Mouse (Mus musculus) left cerebral cortex, adult 2 months (tissue): ENCODE measurements around the gene Atp8b3. TPM values are rescaled to one million over a fixed set of nuclear protein-coding genes. Genes with fewer than 3 reads are reported as not detected.
A peak's percentile ranks its signal among the peaks of the same experiment; 100 is the strongest.

Experiments used
- DNase-seq, 2 experiments: peaks; one replicate each; pipeline ENCODE4 v3.0.0; 2021 to 2022; ENCODE audit warnings: low spot score in 2 of 2, mixed read lengths in 1 of 2; ENCODE audit errors: extremely low spot score in 1 of 2
- H3K27ac ChIP-seq: fragments of 200-600 bp; 2 replicates; pipeline ENCODE4 v1.8.1; 2022
- H3K4me3 ChIP-seq: fragments of 200-600 bp; 2 replicates; pipeline ENCODE4 v1.8.1; 2022
- CTCF ChIP-seq: fragments of 200-600 bp; IDR thresholded peaks from 2 replicates; pipeline ENCODE4 v1.8.1; 2022; ENCODE audit warnings: antibody characterized with exemption, mild to moderate bottlenecking, moderate library complexity
- intact Hi-C: fragments of 180-260 bp; cut with DNase I; formaldehyde crosslinking; loops from one replicate; pipeline ENCODE4 v1.15.1; 2025
- total RNA-seq, 2 experiments: library from RNA; stranded (reverse); gene quantifications; 2 replicates each; pipeline ENCODE4 v1.2.3; 2021

Gene Atp8b3
- total RNA-seq, 2 experiments from 2014 or later: 0.11 to 0.63 TPM

- DNase-seq: peak; percentile 86 to 92
- Histone ChIP-seq H3K27ac (peak overlapping the region; percentile 92), H3K4me3 (peak overlapping the region; percentile 27)
- peak; percentile 98 for TF ChIP-seq CTCF
- intact Hi-C loops: loop anchor here (1.0 kb wide), 1 partner anchor 11 kb away; the partner anchor contains the start of gene Klf16
Measured at GRCm38 (mm10) chr10:80566375-80567092, 27.6 kb upstream of the Atp8b3 start.

- H3K4me3 ChIP-seq: peak within 1 kb of the TSS; percentile 97
- intact Hi-C loops: no loop called here
- peak; percentile 82 for TF ChIP-seq CTCF
- peak; percentile 90 to 93 for DNase-seq
- H3K27ac ChIP-seq: peak within 1 kb of the TSS; percentile 100
Measured at GRCm38 (mm10) chr10:80561116-80561944, 22.4 kb upstream of the Atp8b3 start, which contains the start of gene Rexo1. Gene Rexo1 (minus strand): TSS chr10:80561560.

GRCm38 (mm10) chr10:80560621-80561020 is 21.7 kb upstream of the Atp8b3 start:
- intact Hi-C loops: no loop called here
- H3K4me3 ChIP-seq: peak overlapping the region; percentile 97
- peak overlapping the region; percentile 100 for H3K27ac ChIP-seq
- TF ChIP-seq CTCF: no peak
- DNase-seq: no peak

GRCm38 (mm10) chr10:80559431-80559830 is 20.5 kb upstream of the Atp8b3 start:
- Histone ChIP-seq H3K4me3 (no peak overlapping the region), H3K27ac (no peak overlapping the region)
- intact Hi-C loops: no loop called here
- peak in 1 of 2 experiments; percentile 10 for DNase-seq
- no peak for TF ChIP-seq CTCF

GRCm38 (mm10) chr10:80557346-80557965 is 18.5 kb upstream of the Atp8b3 start:
- Histone ChIP-seq H3K27ac (no peak overlapping the region), H3K4me3 (no peak overlapping the region)
- TF ChIP-seq CTCF: peak; percentile 79
- intact Hi-C loops: no loop called here
- peak in 1 of 2 experiments; percentile 80 for DNase-seq

- no peak for DNase-seq
- TF ChIP-seq CTCF: no peak
- intact Hi-C loops: no loop called here
- no peak overlapping the region for H3K4me3 ChIP-seq
- H3K27ac ChIP-seq: no peak overlapping the region
Measured at GRCm38 (mm10) chr10:80553997-80554396, 15.1 kb upstream of the Atp8b3 start.

GRCm38 (mm10) chr10:80553575-80553974 is 14.7 kb upstream of the Atp8b3 start:
- intact Hi-C loops: no loop called here
- no peak for TF ChIP-seq CTCF

GRCm38 (mm10) chr10:80552364-80552763 is 13.4 kb upstream of the Atp8b3 start:
- no peak for TF ChIP-seq CTCF
- intact Hi-C loops: no loop called here
- Histone ChIP-seq H3K27ac (no peak overlapping the region), H3K4me3 (no peak overlapping the region)
- no peak for DNase-seq

More at GRCm38 (mm10) chr10:80553575-80553974, 14.7 kb upstream of the Atp8b3 start:
- H3K4me3 ChIP-seq: no peak overlapping the region
- no peak for DNase-seq
- no peak overlapping the region for H3K27ac ChIP-seq

- Histone ChIP-seq H3K27ac (no peak overlapping the region), H3K4me3 (no peak overlapping the region)
- no peak for DNase-seq
- intact Hi-C loops: no loop called here
- TF ChIP-seq CTCF: no peak
Measured at GRCm38 (mm10) chr10:80549279-80549678, 10.4 kb upstream of the Atp8b3 start.

GRCm38 (mm10) chr10:80548428-80549006 is 9.6 kb upstream of the Atp8b3 start:
- peak; percentile 81 for TF ChIP-seq CTCF
- Histone ChIP-seq H3K4me3 (no peak overlapping the region), H3K27ac (no peak overlapping the region)
- intact Hi-C loops: loop anchor here (1.0 kb wide), 1 partner anchor 102 kb away; no protein-coding TSS in a partner anchor
- peak in 1 of 2 experiments; percentile 57 for DNase-seq

- TF ChIP-seq CTCF: no peak
- intact Hi-C loops: no loop called here
- Histone ChIP-seq H3K27ac (no peak overlapping the region), H3K4me3 (no peak overlapping the region)
- no peak for DNase-seq
Measured at GRCm38 (mm10) chr10:80547539-80547938, 8.6 kb upstream of the Atp8b3 start.
